Mouse (Mus musculus) lung, embryonic 15.5 days (tissue): ENCODE results near the gene Lactbl1. TPM values are rescaled to one million over a fixed set of nuclear protein-coding genes. Genes with fewer than 3 reads are reported as not detected.

Experiments used
- ATAC-seq: fragments of 200-750 bp; cut with Nextera tagmentation; 2 replicates; pipeline ENCODE4 v1.8.0; 2017; ENCODE audit warnings: moderate number of reproducible peaks, borderline replicate concordance; ENCODE audit not compliant: low FRiP score, low TSS enrichment; ENCODE audit errors: extremely low read depth
- H3K27ac ChIP-seq: fragments of 300-500 bp; sonication (generic); 2 replicates; pipeline ENCODE4 v1.5.1; 2015; ENCODE audit warnings: moderate library complexity, mild to moderate bottlenecking, inconsistent platforms
- H3K27me3 ChIP-seq: fragments of 300-500 bp; sonication (generic); 2 replicates; pipeline ENCODE4 v1.6.1; 2015; ENCODE audit warnings: inconsistent platforms
- H3K36me3 ChIP-seq: fragments of 300-500 bp; sonication (generic); 2 replicates; pipeline ENCODE4 v1.6.1; 2015; ENCODE audit warnings: inconsistent platforms
- H3K4me1 ChIP-seq: fragments of 300-500 bp; sonication (generic); 2 replicates; pipeline ENCODE4 v1.6.1; 2015; ENCODE audit warnings: inconsistent platforms
- H3K4me2 ChIP-seq: fragments of 300-500 bp; sonication (generic); 2 replicates; pipeline ENCODE4 v1.6.1; 2015; ENCODE audit warnings: inconsistent platforms, mild to moderate bottlenecking, moderate library complexity
- H3K4me3 ChIP-seq: fragments of 300-500 bp; sonication (generic); 2 replicates; pipeline ENCODE4 v1.5.1; 2015; ENCODE audit warnings: mild to moderate bottlenecking, inconsistent platforms
- H3K9ac ChIP-seq: fragments of 300-500 bp; sonication (generic); 2 replicates; pipeline ENCODE4 v1.6.1; 2015; ENCODE audit warnings: inconsistent platforms
- H3K9me3 ChIP-seq: fragments of 300-500 bp; sonication (generic); 2 replicates; pipeline ENCODE4 v1.6.1; 2016; ENCODE audit warnings: inconsistent platforms
- WGBS: fragments of 180-500 bp; shearing (Covaris S2); methylation state at CpG from one replicate; pipeline ENCODE4 v1.1.7; 2015; 5-methylcytosine and 5-hydroxymethylcytosine counted together
- polyA plus RNA-seq: library from polyadenylated mRNA; unstranded; fragments of >200 nt; fragmentation: Nextera tagmentation; extraction: Ambion mirVana; gene quantifications from 2 replicates; pipeline ENCODE4 v1.2.1, GENCODE M21; 2015

Lactbl1 gene
- not detected in 2 replicates for polyA plus RNA-seq

DNA sequence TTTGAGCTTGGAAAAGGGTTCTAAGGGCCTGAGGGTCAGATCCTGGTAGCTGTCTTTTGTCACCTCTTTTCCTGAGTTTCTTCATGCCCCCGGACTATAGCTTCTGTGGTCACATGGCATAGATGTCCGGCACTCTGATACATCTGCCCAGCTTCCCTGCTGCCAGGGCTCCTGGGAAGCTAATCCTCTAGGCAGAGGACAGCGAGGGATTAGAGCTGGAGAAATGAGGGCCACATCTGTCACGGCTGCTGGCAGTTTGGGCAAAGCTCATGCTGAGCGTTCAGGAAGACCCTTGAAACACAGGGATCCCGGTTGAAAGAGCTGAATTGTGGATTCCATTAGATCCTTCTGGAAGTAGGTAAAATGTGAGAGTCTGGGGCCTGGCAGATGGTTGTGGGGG, at the start of gene Lactbl1:
TSS of gene Lactbl1 (plus strand) at position 234 of the 400 bp plus-strand sequence.
- Histone ChIP-seq H3K27ac (no peak within 1 kb of the TSS), H3K36me3 (no peaks in the 10 kb centered on the region), H3K9me3 (no peaks in the 10 kb centered on the region), H3K27me3 (no peaks in the 10 kb centered on the region; the same call in 1 of the 2 replicates), H3K4me2 (no peak within 1 kb of the TSS), H3K4me3 (no peak within 1 kb of the TSS), H3K4me1 (no peaks in the 10 kb centered on the region), H3K9ac (no peak within 1 kb of the TSS)
- ATAC-seq: no peak
- WGBS: 51% methylated on average over 6 of the region's 6 CpGs

DNA sequence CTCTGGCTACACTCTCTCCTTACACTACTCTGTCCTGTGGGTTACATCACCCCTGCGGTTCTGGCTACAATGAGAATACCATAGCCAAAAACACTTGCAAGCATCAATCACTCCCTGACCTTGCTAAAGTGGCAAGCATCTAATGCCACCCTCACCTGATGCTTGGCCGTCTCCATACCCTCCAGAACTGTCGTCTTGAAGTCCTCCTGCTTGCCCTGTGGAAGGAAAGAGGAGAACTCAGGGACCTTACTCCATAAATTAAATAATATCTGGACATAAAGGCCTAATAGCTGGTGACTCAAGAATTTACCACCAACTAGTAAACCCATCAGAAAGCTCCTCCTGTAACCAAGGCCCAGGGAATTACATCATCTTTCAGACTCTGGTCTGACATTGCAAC, 40.5 kb upstream of the Lactbl1 start:
- Histone ChIP-seq H3K9me3 (no peaks in the 10 kb centered on the region), H3K4me2 (no peak overlapping the region), H3K27ac (no peak overlapping the region), H3K9ac (no peak overlapping the region), H3K4me3 (no peak overlapping the region), H3K4me1 (peaks cover 4% of the 10 kb centered on the region; the same call in 1 of the 2 replicates), H3K27me3 (no peaks in the 10 kb centered on the region), H3K36me3 (no peaks in the 10 kb centered on the region)
- no peak for ATAC-seq
- 81% methylated on average over 3 of the region's 3 CpGs for WGBS

DNA sequence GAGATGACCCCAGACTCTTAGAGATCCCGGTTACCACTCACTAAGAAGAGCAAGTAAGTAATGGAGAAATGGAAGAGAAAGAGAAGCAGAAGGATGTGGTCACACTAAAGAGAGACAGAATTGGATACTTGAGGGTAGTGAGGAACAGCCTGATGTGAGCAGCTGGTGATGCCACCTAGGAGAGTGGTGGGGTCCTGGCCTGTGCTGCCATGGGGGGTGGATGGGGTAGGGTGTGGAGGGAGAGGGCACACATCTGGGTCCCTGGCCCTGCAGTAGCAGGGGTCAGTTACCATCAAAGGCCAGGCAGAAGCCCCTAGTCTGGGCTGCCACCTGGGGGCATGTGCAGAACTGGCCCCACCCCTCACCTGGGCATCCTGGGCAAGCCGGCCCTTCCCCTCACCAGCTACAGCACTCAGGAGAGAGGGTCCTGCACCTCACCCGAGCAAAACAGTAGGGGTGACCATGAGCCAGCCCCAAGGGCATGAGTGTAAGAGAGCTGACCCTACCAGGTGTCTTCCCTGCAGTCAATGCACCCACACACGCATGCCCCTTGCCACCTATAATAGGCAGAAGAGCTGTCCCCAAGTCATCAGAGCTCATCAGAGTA, 35.1 kb upstream of the Lactbl1 start:
- H3K27ac ChIP-seq: no peak overlapping the region
- H3K4me2 ChIP-seq: no peak overlapping the region
- H3K4me3 ChIP-seq: no peak overlapping the region
- H3K36me3 ChIP-seq: peaks cover 10% of the 10 kb centered on the region
- H3K9me3 ChIP-seq: no peaks in the 10 kb centered on the region
- no peak overlapping the region for H3K9ac ChIP-seq
- 89% methylated on average over 4 of the region's 4 CpGs for WGBS
- no peaks in the 10 kb centered on the region for H3K27me3 ChIP-seq
- peaks cover 3% of the 10 kb centered on the region; the same call in 1 of the 2 replicates for H3K4me1 ChIP-seq
- ATAC-seq: peak; percentile 42; the same call in 1 of the 2 replicates

DNA sequence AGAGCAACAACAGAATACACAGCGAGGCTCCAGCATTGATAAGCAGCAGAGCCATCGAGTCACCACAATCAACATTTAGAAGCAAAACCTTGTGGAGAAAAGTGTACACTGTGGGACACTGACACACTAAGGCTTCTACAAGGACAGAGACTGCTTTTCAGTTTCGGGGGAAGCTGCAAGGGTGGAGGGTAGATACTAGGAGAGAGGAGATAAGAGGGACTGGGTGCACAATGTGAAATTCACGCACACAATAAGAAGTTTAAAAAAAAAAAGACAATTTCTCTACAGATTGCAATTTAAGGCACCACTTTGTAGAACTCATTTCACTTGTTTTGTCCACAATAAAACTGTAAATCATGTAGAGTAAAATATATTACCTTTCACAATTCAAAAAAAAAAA, 34.4 kb upstream of the Lactbl1 start:
- Histone ChIP-seq H3K9ac (no peak overlapping the region), H3K27ac (no peak overlapping the region), H3K4me2 (no peak overlapping the region), H3K36me3 (peaks cover 10% of the 10 kb centered on the region), H3K4me3 (no peak overlapping the region), H3K9me3 (no peaks in the 10 kb centered on the region), H3K4me1 (peaks cover 7% of the 10 kb centered on the region; the same call in 1 of the 2 replicates), H3K27me3 (no peaks in the 10 kb centered on the region)
- WGBS: 83% methylated on average over 4 of the region's 4 CpGs
- no peak for ATAC-seq

DNA sequence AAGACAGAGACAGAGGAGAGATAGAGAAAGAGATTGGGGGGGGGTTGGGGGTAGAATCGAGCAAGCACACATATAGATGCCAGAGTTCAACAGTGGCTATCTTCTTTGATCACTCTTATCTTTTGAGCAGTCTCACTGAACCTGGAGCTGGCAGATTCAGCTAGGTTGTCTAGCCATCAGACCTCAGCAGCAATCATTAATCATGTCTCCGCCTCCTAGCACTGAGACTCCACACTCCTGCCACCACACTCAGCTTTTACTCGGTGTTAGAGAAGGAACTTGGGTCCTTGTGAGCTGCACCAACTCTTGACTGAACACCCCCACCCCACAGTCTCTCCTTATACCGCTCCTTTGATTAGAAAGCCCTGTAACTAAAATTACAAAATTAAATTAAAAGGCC, 30.3 kb upstream of the Lactbl1 start:
- H3K4me2 ChIP-seq: no peak overlapping the region
- peaks cover 10% of the 10 kb centered on the region for H3K36me3 ChIP-seq
- 42% methylated on average over 4 of the region's 4 CpGs for WGBS
- H3K4me1 ChIP-seq: peaks cover 22% of the 10 kb centered on the region
- H3K9me3 ChIP-seq: no peaks in the 10 kb centered on the region
- no peak overlapping the region for H3K9ac ChIP-seq
- no peak overlapping the region for H3K27ac ChIP-seq
- no peak for ATAC-seq
- no peak overlapping the region for H3K4me3 ChIP-seq
- no peaks in the 10 kb centered on the region for H3K27me3 ChIP-seq

DNA sequence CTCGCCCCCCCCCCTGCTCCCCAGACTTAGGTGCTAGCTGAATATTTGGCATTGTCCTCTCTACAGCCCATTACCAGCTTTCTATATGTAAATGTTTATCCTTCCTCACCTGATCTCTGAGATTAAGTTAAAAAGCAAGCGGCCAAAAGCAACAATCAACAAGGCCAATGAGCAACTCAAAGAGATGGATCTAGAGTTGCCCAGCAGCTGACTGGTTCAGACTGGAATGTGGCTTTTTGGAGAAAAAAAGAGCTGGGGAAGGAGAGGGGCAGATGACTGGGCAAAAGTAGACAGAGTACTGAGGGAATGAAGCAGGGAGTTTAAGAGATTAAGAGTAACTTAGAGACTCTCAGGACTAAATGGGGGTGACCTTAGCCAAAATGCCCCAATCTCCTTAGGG, 28.4 kb upstream of the Lactbl1 start:
- Histone ChIP-seq H3K9ac (no peak overlapping the region), H3K4me2 (no peak overlapping the region), H3K36me3 (peaks cover 10% of the 10 kb centered on the region), H3K9me3 (no peaks in the 10 kb centered on the region), H3K4me1 (peaks cover 22% of the 10 kb centered on the region), H3K4me3 (no peak overlapping the region), H3K27ac (no peak overlapping the region), H3K27me3 (no peaks in the 10 kb centered on the region)
- ATAC-seq: no peak
- 56% methylated on average over 2 of the region's 2 CpGs for WGBS

DNA sequence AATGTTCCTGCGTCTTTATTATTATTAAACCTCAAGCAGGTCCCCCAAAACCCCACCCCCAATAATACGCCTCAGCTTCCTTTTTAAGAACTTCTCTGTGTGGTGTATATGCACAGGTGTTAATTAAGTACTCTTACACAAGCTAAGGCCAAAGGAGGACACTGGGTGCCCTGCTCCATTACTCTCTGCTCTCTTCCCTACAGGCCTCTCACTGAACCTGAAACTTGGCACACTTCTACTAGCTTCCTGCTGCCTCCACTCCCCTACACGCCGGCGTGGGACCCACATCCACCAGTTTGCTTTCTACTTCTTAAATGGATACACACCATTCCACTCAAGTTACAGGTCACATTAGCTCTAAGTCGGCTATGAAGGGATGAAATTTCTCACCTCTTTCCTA, 27.2 kb upstream of the Lactbl1 start:
- no peaks in the 10 kb centered on the region for H3K27me3 ChIP-seq
- no peaks in the 10 kb centered on the region for H3K9me3 ChIP-seq
- peaks cover 5% of the 10 kb centered on the region; the same call in 1 of the 2 replicates for H3K36me3 ChIP-seq
- ATAC-seq: no peak
- 71% methylated on average over 6 of the region's 6 CpGs for WGBS
- H3K27ac ChIP-seq: no peak overlapping the region
- H3K9ac ChIP-seq: no peak overlapping the region
- peaks cover 22% of the 10 kb centered on the region for H3K4me1 ChIP-seq
- no peak overlapping the region for H3K4me2 ChIP-seq
- H3K4me3 ChIP-seq: no peak overlapping the region

DNA sequence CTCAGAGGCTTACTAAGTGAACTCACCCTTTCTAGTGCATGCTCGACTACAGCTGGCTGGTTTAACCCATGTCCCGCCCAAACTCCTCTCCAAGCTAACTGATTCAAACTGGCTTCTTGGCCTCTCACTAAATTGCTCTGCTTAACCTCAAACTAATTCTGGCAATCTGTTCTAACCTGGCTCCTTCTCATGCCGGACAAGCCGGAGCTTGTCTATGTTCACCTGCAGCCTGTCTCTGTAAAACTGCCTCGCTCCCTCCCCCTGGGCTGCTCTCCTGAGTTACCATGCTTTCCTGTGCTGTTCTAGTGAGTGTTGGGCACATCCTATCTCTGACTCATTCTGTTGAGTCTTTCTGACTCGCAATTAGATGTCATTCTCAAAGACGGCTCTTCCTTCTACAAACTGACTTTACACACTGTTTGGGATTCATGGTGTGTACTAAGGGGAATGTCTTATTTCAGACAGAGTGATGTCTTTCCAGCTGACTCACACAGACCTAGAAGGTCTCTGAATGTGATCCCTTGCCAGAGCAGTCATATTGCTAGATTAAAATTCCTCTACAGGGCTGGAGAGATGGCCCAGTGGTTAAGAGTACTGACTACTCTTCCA, 24.0 kb upstream of the Lactbl1 start:
- Histone ChIP-seq H3K27me3 (no peaks in the 10 kb centered on the region), H3K4me1 (peaks cover 27% of the 10 kb centered on the region), H3K27ac (no peak overlapping the region), H3K4me2 (no peak overlapping the region), H3K4me3 (no peak overlapping the region), H3K9ac (no peak overlapping the region), H3K9me3 (no peaks in the 10 kb centered on the region), H3K36me3 (no peaks in the 10 kb centered on the region)
- 82% methylated on average over 7 of the region's 7 CpGs for WGBS
- no peak for ATAC-seq

DNA sequence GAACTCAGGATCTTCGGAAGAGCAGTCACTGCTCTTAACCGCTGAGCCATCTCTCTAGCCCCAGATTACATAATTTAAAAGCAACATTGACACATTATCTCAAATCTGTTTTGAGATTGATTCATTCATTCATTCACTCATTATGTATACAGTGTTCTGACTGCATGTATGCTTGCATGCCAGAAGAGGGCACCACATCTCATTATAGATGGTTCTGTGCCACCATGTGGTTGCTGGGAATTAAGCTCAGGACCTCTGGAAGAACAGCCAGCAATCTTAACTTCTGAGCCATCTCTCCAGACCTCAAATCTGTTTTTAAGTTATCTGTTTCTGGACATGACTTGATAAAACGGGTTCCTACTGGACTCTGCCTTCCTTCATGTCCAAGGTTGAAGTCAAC, 22.6 kb upstream of the Lactbl1 start:
- Histone ChIP-seq H3K9me3 (no peaks in the 10 kb centered on the region), H3K9ac (no peak overlapping the region), H3K4me1 (peaks cover 13% of the 10 kb centered on the region), H3K4me2 (no peak overlapping the region), H3K27me3 (no peaks in the 10 kb centered on the region), H3K36me3 (no peaks in the 10 kb centered on the region), H3K27ac (no peak overlapping the region), H3K4me3 (no peak overlapping the region)
- no peak for ATAC-seq
- WGBS: 85% methylated on average over 3 of the region's 3 CpGs

DNA sequence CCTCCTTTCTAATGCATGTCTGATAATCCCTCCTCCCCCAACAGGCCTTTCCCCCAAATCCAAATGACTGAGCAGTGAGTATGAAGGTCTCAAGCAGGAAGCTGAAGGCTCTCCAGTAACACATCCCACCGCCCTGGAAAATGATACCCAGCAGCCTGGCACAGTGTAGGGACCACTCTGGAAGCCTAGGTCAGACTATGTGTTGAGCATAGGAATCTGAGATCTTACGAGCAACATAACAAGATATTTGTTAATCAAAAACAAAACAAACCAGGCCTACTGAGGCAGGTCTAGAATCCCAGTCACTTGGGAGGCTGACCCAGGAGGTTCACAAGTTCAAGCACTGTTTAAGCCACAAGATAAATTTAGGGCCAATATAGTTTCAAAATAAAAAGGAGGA, 21.9 kb upstream of the Lactbl1 start:
- ATAC-seq: no peak
- Histone ChIP-seq H3K4me1 (peaks cover 13% of the 10 kb centered on the region), H3K9ac (no peak overlapping the region), H3K36me3 (no peaks in the 10 kb centered on the region), H3K9me3 (no peaks in the 10 kb centered on the region), H3K4me3 (peak overlapping the region; percentile 100; the same call in 1 of the 2 replicates), H3K4me2 (peak overlapping the region; percentile 65), H3K27me3 (no peaks in the 10 kb centered on the region), H3K27ac (no peak overlapping the region)
- WGBS: 81% methylated on average over 2 of the region's 2 CpGs

DNA sequence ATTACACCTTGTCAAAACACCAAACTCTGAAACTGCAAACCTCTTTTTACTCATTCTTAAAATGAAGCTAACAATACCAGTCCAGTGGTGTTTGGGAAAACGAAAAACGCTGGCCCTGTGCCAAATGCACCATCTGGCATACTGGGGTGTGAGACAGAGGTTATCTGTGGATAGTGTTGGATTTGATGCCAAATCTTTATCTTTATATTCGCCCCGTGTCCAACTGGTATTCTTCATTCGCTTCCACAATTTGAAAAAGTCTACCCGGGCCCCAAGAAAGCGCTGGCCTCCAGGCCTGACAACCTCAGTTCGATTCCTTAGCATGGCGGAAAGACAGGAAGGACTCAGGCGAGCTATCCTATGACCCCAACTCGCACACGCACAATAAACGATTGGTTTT, 20.9 kb upstream of the Lactbl1 start:
- peak overlapping the region; percentile 100 for H3K9ac ChIP-seq
- peaks cover 13% of the 10 kb centered on the region for H3K4me1 ChIP-seq
- no peak for ATAC-seq
- H3K27ac ChIP-seq: peak overlapping the region; percentile 86
- no peaks in the 10 kb centered on the region for H3K36me3 ChIP-seq
- H3K4me3 ChIP-seq: peak overlapping the region; percentile 100
- peak overlapping the region; percentile 65 for H3K4me2 ChIP-seq
- no peaks in the 10 kb centered on the region for H3K9me3 ChIP-seq
- no peaks in the 10 kb centered on the region for H3K27me3 ChIP-seq
- WGBS: 1% methylated on average over 13 of the region's 13 CpGs

DNA sequence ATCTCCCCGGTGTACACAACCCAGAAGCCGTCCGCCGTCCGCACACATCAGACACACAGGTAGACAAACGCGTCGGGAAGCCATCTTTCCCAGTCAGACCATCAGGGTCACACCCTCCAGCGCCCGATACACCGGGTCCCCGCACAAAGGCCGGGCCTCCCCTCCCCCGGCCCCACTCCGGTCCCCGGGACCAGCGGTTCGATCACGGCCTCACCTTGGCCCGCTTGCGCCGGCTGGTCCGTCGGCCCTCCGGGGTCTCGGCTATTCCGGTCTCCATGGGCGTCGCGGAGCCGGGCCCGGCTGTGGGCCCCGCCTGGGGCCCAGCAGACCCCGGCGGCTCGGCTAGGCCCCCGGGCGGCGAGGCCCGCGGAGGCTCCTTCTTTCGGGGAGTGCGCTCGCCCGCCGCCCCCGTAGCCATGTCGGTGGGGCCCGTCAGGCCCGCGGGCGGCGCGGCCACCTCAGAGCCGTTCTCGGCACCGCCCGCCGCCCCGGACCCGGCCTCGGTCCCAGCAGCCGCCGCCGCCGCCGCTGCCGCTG, 20.3 kb upstream of the Lactbl1 start:
- H3K4me3 ChIP-seq: peak overlapping the region; percentile 100
- peak overlapping the region; percentile 100 for H3K9ac ChIP-seq
- peak overlapping the region; percentile 86 for H3K27ac ChIP-seq
- peak overlapping the region; percentile 65 for H3K4me2 ChIP-seq
- peak; percentile 66 for ATAC-seq
- no peaks in the 10 kb centered on the region for H3K27me3 ChIP-seq
- no peaks in the 10 kb centered on the region for H3K36me3 ChIP-seq
- H3K9me3 ChIP-seq: no peaks in the 10 kb centered on the region
- under 1% methylated on average over 64 of the region's 68 CpGs for WGBS
- peaks cover 13% of the 10 kb centered on the region for H3K4me1 ChIP-seq
